Mouse (Mus musculus) heart, postnatal 10 days (tissue): Measurements from ENCODE around the gene Igf2bp1. TPM values are rescaled to one million over a fixed set of nuclear protein-coding genes. Genes with fewer than 3 reads are reported as not detected.

ENCODE experiments used
- DNase-seq, 2 experiments: peaks; one replicate each; pipeline ENCODE4 v3.0.0; 2021
- intact Hi-C: fragments of 180-260 bp; cut with DNase I; formaldehyde crosslinking; loops from one replicate; pipeline ENCODE4 v1.15.1; 2025
- total RNA-seq, 2 experiments: library from RNA; stranded (reverse); gene quantifications; 2 replicates each; pipeline ENCODE4 v1.2.3; 2021

Gene Igf2bp1
- total RNA-seq = under 1 TPM; 0.45 to 0.72 TPM

DNA sequence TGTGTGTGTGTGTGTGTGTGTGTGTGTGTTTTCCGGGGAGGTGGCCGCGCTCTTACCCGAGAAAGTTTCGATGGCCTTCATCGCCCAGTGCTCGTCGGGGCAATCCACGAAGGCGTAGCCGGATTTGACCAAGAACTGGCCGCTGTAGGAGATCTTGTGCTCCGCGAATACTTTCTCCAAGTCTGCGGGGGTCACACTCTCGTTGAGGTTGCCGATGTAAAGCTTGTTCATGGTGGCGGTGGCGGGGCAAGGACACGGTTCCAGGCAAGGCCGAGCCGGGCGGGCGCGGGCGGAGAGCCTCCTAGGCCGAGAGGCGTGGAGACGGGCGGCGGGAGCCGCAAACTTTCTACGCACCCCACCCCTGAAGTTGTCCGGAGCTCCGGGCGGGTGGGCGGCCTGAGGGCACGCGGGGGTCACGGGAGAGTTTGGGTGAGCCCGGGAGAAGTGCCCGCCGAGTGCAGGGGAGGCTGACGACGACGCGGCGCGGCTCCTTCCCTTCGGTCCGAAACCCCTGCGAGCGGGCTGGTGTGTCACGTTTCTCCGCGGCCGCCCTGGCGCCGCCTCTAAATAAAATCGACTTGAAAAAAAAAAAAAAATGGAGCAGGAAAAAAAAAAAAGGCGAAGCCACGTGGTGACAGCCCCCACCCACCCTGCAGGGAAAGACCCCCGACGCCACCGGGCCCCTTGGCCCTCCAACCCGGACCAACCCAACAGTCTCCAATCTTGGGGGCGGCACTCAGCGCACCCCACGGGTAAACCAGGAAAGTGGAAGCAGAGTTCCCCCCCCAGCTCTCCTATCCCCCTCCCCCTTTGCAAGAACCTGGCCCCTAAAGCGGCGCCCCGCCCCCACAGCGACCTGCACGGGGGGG lies at the start of gene Igf2bp1:
Igf2bp1 (minus strand) TSS at position 538 of the 869 bp plus-strand sequence.
- DNase-seq = peak; percentile 63 to 67
- intact Hi-C loops = loop anchor here (5.0 to 10.0 kb wide), 2 partner anchors 197 to 269 kb away; partner anchors contain the start of gene Hoxb9

DNA sequence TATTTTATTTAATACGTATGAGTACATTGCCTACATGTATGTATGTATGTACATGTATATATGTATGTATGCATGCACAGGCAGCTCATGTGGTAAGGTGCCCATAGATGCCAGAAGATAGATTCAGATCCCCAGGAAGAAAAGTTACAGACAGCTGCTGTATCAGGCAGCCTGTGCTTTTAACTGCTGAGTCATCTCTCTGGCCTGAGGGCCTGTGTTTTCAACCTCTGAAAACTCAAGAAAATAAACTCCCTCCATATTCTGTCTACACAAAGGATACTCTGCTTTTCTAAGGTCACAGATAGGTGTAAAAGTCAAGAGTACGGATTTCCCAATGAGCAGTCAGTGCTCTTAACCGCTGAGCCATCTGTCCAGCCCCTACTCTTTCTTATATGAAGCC lies 45.1 kb upstream of the Igf2bp1 start:
- intact Hi-C loops = no loop called here
- DNase-seq = no peak

DNA sequence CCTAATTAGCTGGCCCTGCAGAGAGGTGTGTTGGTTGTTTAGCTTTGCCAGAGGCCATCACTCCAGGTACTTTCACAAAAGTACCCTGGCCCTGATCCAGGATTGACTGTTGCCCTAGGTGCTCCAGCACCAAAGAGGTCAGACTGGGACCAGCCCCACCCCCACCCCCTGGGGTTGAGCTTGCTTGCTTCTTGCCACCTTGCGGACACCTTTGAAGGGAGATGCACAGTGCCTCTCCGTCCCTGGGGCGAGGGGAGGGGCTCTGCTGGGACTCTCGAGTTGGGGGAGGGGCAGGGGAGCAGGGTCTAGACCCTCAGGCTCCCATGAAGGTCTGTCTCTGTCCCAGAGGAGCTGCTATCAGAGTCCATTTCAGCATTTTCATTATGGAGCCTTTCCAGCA lies 44.2 kb upstream of the Igf2bp1 start:
- no peak for DNase-seq
- intact Hi-C loops = no loop called here

DNA sequence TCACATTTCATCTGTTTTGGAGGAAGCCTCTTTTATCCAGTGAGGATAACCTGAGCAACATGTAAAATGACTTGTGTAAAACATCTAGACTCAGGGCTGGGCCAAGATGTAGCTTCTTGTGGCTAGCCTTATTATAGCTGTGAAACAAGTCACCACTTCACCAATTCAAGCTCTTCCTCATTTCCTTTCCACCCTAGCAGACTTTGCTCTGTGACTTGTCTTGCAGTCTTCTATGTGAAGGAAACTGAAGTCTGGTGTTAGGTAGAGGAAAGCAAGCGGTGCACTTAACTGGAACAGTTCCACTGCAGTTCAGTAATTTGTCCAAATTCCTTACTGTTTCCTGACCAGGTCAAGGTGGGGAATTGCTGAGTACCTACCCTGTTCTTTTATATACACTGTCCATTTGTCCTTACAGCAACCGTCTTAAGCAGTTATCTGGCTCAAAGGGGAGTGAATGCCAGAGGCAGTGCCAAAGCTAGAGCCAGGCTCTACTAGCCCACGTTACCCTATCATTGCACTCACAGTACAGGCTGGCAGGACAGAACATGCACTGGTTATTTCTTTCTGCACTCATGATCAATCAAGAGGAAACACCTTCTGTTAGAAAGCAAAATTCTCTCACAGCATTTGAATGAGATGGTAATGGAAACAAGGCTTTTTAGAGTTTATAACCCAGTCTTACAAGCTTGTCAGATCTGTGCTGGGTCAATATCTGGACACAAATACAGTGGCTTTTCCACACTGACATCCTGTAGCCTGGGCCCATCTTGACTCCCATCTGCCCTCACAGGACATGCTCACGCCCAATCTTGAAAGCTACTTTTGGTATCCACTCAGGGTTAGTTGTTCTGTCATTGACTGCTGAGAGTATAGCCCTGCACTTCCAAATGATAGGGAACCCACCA lies 42.0 kb upstream of the Igf2bp1 start:
- intact Hi-C loops = no loop called here
- DNase-seq = no peak

DNA sequence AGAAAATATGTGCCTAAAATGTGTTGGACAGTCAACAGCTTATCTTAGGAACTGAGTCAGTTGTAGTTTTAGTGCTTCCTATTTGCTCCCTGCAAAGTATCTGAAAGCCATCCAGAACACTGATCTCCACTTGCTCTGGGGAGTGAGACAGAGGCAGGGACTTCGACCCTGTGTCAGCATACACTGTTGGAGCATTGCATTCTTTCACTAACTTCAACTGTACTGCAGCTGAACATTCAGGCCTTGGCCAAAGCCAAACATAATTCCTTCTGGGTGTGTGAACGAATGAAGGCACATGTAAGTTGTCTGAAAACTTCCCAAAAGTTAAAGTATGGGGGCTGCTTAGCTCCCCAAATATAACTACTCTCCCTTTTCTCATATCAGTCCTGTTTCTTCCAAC lies 41.1 kb upstream of the Igf2bp1 start:
- no peak for DNase-seq
- intact Hi-C loops = no loop called here

DNA sequence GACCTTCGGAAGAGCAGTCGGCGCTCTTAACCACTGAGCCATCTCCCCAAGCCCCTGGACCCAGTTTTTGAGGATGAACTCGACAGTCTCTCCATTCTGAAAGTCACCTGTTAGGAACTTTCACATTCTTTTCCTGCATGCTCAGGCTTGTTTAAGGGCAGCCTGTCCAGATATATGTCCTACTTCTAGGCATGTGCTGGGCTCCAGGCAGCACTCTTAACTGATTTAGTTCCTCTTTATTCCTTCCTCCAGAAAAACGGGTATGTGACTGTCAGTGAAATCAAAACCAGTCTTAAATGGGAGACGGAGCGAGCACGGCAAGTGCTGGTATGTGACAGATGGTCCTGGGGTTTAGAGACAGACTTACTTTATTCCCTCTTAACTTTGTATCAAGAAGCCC lies 40.3 kb upstream of the Igf2bp1 start:
- intact Hi-C loops = no loop called here

DNA sequence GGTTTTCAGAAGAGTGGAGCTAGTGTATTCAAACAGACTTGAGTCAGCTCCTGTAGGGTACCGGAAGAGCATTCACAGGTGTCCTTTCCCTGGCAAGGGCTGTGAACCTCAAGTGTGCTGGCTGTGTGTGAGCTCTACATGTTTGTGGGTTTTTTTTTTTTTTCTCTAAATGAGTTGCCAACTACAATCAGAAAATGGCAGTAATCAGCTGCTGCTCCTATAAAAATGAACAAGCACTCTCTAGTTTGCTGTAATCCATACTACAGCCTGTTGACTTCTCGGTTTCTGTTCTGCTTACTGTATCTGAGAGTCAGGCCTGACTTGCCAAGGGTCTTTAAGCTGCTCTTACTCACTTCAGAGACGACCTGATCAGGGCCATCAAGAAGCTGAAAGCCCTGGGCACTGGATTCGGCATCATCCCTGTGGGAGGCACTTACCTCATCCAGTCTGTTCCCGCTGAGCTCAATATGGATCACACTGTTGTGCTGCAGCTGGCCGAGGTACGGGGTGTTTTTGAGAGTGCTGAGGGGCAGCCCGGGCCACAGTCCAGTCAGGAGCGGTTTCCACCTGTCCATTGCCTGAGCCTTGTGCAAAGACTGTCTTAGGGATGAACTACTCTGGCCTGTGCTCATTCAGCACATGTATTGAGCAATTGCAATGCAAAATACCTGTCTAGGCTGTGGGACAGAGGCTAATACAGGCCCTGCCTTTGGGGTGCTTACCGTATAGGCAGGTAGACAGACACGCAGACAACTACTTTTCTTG lies 39.2 kb upstream of the Igf2bp1 start:
- intact Hi-C loops = no loop called here
- DNase-seq = no peak

More for the DNA sequence above, 40.3 kb upstream of the Igf2bp1 start:
- DNase-seq = no peak

DNA sequence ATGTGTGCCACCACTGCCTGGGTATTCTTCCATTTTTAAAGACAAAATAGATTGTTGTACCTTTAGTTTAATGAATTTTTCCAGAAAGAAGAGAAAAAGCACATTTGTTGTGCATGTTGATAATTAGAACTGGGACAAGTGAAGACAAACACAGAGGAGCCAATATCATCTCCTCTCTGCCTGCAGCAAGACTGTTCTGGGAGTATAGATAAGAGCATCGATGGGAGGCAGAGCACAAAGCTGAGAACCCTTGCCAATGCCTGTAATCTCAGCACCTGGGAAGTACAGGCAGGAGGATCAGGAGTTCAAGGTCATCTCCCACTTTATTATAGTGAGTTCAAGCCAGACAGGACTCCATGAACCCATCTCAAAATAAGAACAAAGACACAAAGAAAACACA lies 32.8 kb upstream of the Igf2bp1 start:
- intact Hi-C loops = no loop called here

DNA sequence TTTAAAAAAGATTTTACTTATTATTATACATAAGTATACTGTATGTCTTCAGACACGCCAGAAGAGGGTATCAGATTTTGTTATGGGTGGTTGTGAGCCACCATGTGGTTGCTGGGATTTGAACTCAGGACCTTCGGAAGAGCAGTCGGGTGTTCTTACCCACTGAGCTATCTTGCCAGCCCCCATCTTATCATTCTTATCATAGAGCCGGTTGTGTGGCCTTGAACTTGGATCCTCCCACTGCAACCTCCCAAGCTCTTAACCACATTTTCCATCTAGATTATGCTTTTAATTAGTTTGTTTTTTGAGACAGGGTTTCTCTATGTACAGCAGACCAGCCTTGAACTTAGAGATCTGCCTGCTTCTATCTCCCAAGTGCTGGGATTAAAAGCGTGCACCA lies 31.8 kb upstream of the Igf2bp1 start:
- intact Hi-C loops = no loop called here
- no peak for DNase-seq

More for the DNA sequence above, 32.8 kb upstream of the Igf2bp1 start:
- no peak for DNase-seq

DNA sequence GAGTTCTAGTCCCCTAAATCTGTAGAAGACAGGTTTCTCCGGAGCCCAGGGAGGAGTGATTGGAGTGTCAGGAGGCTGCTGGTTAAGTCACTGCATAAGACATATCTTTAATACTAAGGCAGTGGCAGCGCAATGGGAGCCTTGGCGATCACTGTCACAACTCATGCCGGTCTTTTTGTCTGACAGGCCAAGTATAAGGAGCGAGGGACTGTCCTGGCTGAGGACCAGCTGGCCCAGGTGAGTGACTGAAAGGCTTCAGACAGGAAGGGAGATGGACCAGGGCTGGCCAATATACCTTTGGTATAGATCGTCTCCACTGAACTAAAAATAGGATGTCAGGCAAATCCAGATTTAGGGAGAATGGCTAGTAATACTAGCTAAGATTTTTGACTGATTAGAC lies 29.4 kb upstream of the Igf2bp1 start:
- no peak for DNase-seq
- intact Hi-C loops = no loop called here

DNA sequence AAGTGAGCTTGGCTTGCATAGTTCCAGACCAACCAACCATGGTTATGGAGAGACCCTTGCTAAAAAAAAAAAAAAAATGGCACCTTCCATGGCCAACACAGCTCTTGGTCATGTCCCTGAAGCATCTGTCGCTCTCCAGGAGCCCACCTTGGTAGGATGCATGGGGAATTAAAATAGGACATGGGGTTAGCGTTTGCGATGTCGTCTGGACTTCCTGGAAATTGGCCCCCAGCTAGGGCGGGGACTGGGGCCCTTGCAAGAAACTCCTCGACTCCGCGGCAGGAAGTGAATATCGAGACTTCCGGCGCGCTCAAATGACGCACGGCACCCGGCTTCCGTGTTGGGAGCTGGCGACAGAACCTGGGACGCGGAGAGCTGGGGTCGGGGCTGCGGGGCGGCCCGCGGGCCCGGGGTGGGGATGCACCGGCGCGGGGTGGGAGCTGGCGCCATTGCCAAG lies 28.9 kb upstream of the Igf2bp1 start, which contains the start of gene Snf8:
Snf8 (plus strand) TSS at position 290 of the 457 bp plus-strand sequence.
- intact Hi-C loops = no loop called here
- peak; percentile 96 to 98 for DNase-seq

DNA sequence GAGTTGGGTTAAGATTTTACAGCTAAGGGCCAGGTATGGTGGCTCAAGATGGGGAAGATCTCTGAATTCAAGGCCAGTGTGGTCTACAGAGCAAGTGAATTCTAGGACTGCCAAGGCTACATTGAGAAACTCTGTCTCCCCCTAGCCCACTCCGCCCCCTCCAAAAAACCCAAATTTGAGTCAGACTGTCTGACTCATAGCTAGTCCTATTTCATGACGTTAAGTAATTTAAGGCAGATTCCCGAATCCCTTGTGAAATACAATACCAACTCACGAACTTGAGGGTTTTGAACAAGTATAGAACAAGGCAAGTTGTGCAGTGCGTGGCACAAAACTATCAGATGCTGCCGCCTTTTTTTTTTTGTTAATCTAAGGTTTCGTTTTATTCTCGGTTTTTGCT lies 28.4 kb upstream of the Igf2bp1 start:
- intact Hi-C loops = no loop called here
- no peak for DNase-seq

DNA sequence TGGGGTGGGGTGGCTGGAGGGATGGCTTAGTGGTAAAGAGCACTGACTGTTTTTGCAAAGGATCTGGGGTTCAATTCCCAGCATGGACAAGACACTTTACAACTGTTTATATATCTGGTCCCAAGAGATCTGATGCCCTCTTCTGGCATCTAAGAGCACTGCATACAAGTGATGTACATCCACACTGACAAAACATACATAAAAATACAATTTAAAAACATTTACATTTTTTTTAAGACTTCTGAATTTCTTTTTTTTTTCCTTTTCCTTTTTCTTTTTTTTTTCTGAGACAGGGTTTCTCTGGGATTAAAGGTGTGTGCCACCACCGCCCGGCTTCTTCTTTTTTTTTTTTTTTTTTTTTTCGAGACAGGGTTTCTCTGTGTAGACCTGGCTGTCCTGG lies 27.5 kb upstream of the Igf2bp1 start:
- DNase-seq = no peak
- intact Hi-C loops = no loop called here

DNA sequence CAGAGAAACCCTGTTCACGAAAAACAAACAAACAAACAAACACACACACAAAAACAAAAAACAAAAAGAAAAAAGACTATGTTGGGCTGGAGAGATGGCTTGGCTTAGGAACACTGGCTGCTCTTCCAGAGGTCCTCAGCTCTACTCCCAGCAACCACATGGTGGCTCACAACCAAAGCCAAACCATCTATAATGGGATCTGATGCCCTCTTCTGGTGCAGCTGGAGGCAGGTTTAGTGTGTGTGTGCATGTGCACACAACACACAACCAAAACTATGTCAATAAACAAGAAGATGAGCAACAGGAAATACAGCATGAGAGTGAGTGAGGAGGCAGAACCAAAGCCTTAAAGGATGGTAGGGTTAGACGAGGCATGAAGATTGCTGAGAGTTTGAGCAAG lies 26.0 kb upstream of the Igf2bp1 start:
- intact Hi-C loops = no loop called here
- DNase-seq = no peak

DNA sequence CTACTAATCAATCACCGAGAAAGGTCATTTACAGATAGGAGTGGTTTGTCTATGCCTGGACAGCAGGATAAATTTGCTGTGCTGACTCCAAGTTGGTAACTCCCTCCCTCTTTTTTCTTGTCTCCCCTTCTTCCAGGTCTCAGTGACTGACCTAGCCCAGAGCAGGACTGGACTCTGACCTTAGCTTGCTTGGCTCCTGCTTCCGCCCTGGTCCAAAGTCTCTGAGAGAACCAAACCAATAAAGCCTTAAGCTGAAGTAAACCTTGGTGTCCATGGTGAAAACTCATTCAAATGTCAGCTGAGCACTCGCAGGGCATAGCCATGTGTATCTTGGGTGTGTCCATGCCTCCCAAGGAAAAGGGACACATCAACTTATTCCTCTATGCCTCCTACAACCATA lies 24.8 kb upstream of the Igf2bp1 start:
- intact Hi-C loops = no loop called here

DNA sequence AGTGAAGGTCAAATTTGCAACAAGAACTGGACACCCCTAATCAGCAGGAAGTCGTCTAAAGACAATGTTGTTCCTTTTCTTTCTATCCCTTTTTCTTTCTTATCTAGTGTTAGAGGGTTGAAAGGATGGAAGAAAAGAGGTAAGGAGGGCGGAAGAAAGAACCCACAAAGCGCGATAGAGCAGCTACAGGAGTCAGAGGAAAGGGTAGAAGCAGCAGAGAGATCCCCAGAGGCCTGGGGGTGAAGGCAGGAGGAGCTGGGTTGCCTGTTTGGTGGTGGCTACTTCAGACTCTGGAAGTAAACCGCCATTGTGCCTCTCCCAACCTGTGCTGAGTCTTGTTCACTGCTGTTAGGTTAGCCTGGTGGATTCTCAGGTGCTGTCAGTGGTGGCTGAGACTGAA lies 22.4 kb upstream of the Igf2bp1 start:
- intact Hi-C loops = no loop called here

More for the DNA sequence above, 24.8 kb upstream of the Igf2bp1 start:
- no peak for DNase-seq

DNA sequence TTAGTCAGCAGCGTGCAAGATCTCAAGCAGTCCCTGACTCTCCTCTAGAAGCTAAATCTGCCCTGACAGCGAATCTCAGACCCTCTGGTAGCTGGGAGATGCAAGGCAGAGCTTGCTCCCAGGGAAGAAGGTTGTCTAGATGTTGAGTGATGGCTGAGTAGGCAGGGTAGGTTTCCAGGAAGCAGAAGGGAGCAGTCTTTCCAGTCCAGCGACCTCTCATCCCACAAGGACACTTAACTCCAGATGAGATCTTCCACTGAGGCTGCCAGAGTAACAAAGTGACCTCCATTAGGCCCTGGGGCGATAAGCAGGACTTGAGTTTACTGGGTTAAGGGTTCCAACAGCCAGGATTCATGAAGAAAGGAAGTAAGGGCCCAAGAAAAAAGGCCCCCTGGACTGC lies 14.9 kb upstream of the Igf2bp1 start:
- intact Hi-C loops = no loop called here

More for the DNA sequence above, 22.4 kb upstream of the Igf2bp1 start:
- DNase-seq = no peak

DNA sequence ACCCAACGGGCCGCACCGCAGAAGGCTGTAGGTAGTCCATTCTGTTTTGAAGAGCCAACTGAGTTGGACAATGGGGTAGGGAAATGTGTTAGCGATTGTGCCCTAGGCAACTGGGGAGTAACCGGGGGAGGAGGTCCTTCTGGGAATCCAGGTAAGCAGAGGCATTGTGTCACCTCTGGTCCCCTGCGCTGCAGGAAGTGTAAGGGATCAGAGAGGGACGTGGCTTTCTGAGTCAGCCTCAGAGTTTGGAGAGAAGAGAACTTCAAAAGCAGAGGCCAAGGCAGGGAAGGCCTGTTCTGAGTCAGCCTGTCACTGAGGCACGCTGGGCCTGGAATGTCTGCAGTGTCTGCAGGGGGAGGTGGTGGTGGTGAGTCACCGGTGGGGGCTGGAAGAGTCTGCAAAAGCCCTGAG lies 12.2 kb upstream of the Igf2bp1 start:
- intact Hi-C loops = no loop called here

More for the DNA sequence above, 14.9 kb upstream of the Igf2bp1 start:
- DNase-seq = no peak

DNA sequence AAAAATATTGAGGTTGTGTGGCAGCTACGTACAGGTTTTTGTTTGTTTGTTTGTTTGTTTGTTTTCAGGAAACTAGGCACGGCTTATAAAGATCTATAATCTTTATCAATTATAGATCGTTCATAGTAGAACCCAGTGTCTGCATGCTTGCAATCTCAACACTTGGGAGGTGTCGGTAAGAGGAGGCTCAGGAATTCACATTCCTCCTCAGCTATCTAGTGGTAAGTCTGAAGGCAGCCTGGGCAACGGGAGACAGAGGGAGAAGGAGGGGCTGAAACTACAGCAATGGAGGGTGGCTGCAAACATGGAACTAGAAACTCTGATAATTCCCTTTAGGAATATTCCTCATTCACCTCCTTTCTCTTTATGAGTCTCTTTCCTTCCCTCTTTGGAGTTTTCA lies 9.7 kb upstream of the Igf2bp1 start:
- DNase-seq = no peak
- intact Hi-C loops = no loop called here

More for the DNA sequence above, 12.2 kb upstream of the Igf2bp1 start:
- DNase-seq = no peak

DNA sequence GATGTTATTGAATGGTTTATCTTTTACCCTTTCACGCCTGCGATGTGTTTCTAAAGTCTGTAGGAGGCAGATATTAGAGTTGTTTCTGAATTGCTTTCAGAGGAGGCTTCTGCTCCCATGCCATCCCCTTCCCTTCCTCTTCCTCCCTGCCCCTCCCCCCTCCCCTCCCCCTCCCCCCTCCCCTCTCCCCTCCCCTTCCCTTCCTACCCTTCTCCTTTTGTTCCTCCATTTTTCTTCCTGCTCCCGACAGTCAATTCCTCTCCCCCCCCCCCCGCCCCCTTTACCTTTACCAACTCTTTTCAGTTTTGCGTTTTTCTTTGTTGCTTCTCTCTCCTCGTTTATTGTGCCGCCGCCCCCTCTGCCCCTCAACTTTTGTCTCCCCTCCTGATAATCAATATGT lies 6.2 kb upstream of the Igf2bp1 start:
- intact Hi-C loops = no loop called here
- no peak for DNase-seq
